Comparison of ENCODE assay signal across 24 mouse cellular contexts in the genomic region with DNA sequence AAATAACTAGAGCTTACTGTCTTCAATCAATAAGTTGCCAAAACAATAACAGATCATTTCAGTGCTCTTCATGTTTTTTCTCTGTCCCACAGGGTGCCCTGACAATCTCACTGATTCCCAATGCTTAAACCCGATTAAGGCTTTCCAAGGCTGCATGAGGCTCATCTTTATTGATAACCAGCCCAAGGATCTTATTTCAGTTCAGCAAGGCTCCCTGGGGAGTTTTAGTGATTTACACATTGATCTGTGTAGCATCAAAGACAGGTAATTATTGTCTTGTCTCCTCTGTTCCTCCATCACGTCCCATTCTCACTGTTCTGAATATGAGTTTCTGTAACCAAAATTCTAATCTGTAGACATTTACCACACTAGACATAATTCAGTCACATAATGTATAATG.
"Had no signal": no experiment of that assay in that cellular context is flagged by ENCODE, and none has a peak within 500 bp of the region (broad histone marks: within the 10 kb centered on the region; RNA-seq: fewer than 3 reads in every experiment).

No protein-coding gene starts in this region.

- H3K4me2 ChIP-seq: heart, embryonic 12.5 days; hindbrain, embryonic 14.5 days; intestine, embryonic 15.5 days; limb, embryonic 12.5 days had no signal

- H3K27ac ChIP-seq: gastrocnemius, adult 2 months; heart, embryonic 10.5 days; hindbrain, embryonic 10.5 days; hindbrain, embryonic 14.5 days; intestine, embryonic 15.5 days; layer of hippocampus, adult 2 months; left cerebral cortex, adult 2 months; limb, embryonic 10.5 days; limb, embryonic 12.5 days had no signal

- H3K4me3 ChIP-seq: gastrocnemius, adult 2 months; heart, embryonic 10.5 days; heart, embryonic 12.5 days; hindbrain, embryonic 10.5 days; intestine, embryonic 15.5 days; layer of hippocampus, adult 2 months; left cerebral cortex, adult 2 months; limb, embryonic 10.5 days; limb, embryonic 12.5 days had no signal

- H3K27me3 ChIP-seq: heart, embryonic 12.5 days; intestine, embryonic 15.5 days; limb, embryonic 12.5 days had no signal

- H3K9me3 ChIP-seq: heart, embryonic 10.5 days; heart, embryonic 12.5 days; hindbrain, embryonic 10.5 days; intestine, embryonic 15.5 days; limb, embryonic 10.5 days; limb, embryonic 12.5 days had no signal

- H3K4me1 ChIP-seq: heart, embryonic 10.5 days; heart, embryonic 12.5 days; hindbrain, embryonic 10.5 days; intestine, embryonic 15.5 days; limb, embryonic 10.5 days; limb, embryonic 12.5 days had no signal

- DNase-seq: gastrocnemius, adult 2 months; gastrocnemius, postnatal 10 days; gastrocnemius, postnatal 25 days; heart, adult 18-20 months; heart, postnatal 10 days; heart, postnatal 4 days; kidney, adult 18-20 months; kidney, adult 8-10 months; kidney, postnatal 10 days; kidney, postnatal 25 days; kidney, postnatal 4 days; liver had no signal

- ATAC-seq: hindbrain, embryonic 16.5 days; inflammation-experienced regulatory T-cells, adult 6 months; intestine, embryonic 15.5 days; intestine, postnatal 0 days had no signal

- H3K9ac ChIP-seq: heart, embryonic 12.5 days; hindbrain, embryonic 14.5 days; intestine, embryonic 15.5 days; limb, embryonic 12.5 days had no signal

- H3K36me3 ChIP-seq: heart, embryonic 10.5 days; heart, embryonic 12.5 days; hindbrain, embryonic 10.5 days; intestine, embryonic 15.5 days; limb, embryonic 10.5 days; limb, embryonic 12.5 days had no signal
